Mouse (Mus musculus): ENCODE results near the gene Slc29a1.
A peak's percentile ranks its signal among the peaks of the same experiment; 100 is the strongest.
"Not testable (repeated sequence)": the region's sequence is repeated elsewhere in the genome, so short reads cannot be mapped to it uniquely, and the experiment has no call there.

Gene Slc29a1

GRCm38 (mm10) chr17:45599446-45600242 lies at the start of gene Slc29a1:
Gene Slc29a1 (minus strand): TSS chr17:45599606.
- no peak for ATAC-seq (ENCODE audit: insufficient number of reproducible peaks, low FRiP score, low TSS enrichment)

- ATAC-seq (ENCODE audit: insufficient number of reproducible peaks, low FRiP score, low TSS enrichment): no peak
Measured at GRCm38 (mm10) chr17:45644185-45644584, 44.8 kb upstream of the Slc29a1 start.

GRCm38 (mm10) chr17:45642701-45643100 lies 43.3 kb upstream of the Slc29a1 start:
- ATAC-seq (ENCODE audit: insufficient number of reproducible peaks, low FRiP score, low TSS enrichment): no peak; the same call in 1 of the 2 replicates

- ATAC-seq (ENCODE audit: insufficient number of reproducible peaks, low FRiP score, low TSS enrichment): no peak
Measured at GRCm38 (mm10) chr17:45641981-45642380, 42.6 kb upstream of the Slc29a1 start.

- no peak for ATAC-seq (ENCODE audit: insufficient number of reproducible peaks, low FRiP score, low TSS enrichment)
Measured at GRCm38 (mm10) chr17:45638596-45639295, 39.3 kb upstream of the Slc29a1 start.

- no peak for ATAC-seq (ENCODE audit: insufficient number of reproducible peaks, low FRiP score, low TSS enrichment)
Measured at GRCm38 (mm10) chr17:45634033-45634432, 34.6 kb upstream of the Slc29a1 start.

- ATAC-seq (ENCODE audit: insufficient number of reproducible peaks, low FRiP score, low TSS enrichment): no peak
Measured at GRCm38 (mm10) chr17:45631940-45632339, 32.5 kb upstream of the Slc29a1 start.

GRCm38 (mm10) chr17:45630992-45631391 lies 31.6 kb upstream of the Slc29a1 start:
- ATAC-seq (ENCODE audit: insufficient number of reproducible peaks, low FRiP score, low TSS enrichment): no peak

- ATAC-seq (ENCODE audit: insufficient number of reproducible peaks, low FRiP score, low TSS enrichment): peak; percentile 80
Measured at GRCm38 (mm10) chr17:45629861-45630694, 30.7 kb upstream of the Slc29a1 start.

GRCm38 (mm10) chr17:45628885-45629855 lies 29.8 kb upstream of the Slc29a1 start:
- no peak for ATAC-seq (ENCODE audit: insufficient number of reproducible peaks, low FRiP score, low TSS enrichment)

- ATAC-seq (ENCODE audit: insufficient number of reproducible peaks, low FRiP score, low TSS enrichment): no peak
Measured at GRCm38 (mm10) chr17:45628160-45628559, 28.8 kb upstream of the Slc29a1 start.

GRCm38 (mm10) chr17:45626577-45627134 lies 27.2 kb upstream of the Slc29a1 start:
- ATAC-seq (ENCODE audit: insufficient number of reproducible peaks, low FRiP score, low TSS enrichment): peak; percentile 26; the same call in 1 of the 2 replicates

- not testable (repeated sequence) for ATAC-seq (ENCODE audit: insufficient number of reproducible peaks, low FRiP score, low TSS enrichment)
Measured at GRCm38 (mm10) chr17:45623425-45623824, 24.0 kb upstream of the Slc29a1 start.

- ATAC-seq (ENCODE audit: insufficient number of reproducible peaks, low FRiP score, low TSS enrichment): no peak
Measured at GRCm38 (mm10) chr17:45619386-45620256, 20.2 kb upstream of the Slc29a1 start.

GRCm38 (mm10) chr17:45618941-45619385 lies 19.6 kb upstream of the Slc29a1 start:
- ATAC-seq (ENCODE audit: insufficient number of reproducible peaks, low FRiP score, low TSS enrichment): no peak

GRCm38 (mm10) chr17:45617655-45618054 lies 18.2 kb upstream of the Slc29a1 start:
- ATAC-seq (ENCODE audit: insufficient number of reproducible peaks, low FRiP score, low TSS enrichment): no peak

GRCm38 (mm10) chr17:45616679-45617078 lies 17.3 kb upstream of the Slc29a1 start:
- no peak for ATAC-seq (ENCODE audit: insufficient number of reproducible peaks, low FRiP score, low TSS enrichment)

GRCm38 (mm10) chr17:45616046-45616650 lies 16.7 kb upstream of the Slc29a1 start:
- no peak for ATAC-seq (ENCODE audit: insufficient number of reproducible peaks, low FRiP score, low TSS enrichment)
